Mouse (Mus musculus): ENCODE results near the gene March6.

- no peak for TF ChIP-seq CTCF (IDR thresholded peaks at IDR 0.05)
- TF ChIP-seq POLR2A (IDR thresholded peaks at IDR 0.05; ENCODE audit: insufficient read depth, low read depth, low read length): no peak
- TF ChIP-seq EP300 (IDR thresholded peaks at IDR 0.05; ENCODE audit: insufficient read depth, low read depth, low read length): no peak
These were observed 27.4 kb downstream of the March6 start for GRCm38 (mm10) chr15:31503447-31503846.

All from heart, adult 2 months (tissue).